Comparison of ENCODE assay signal across 10 mouse cellular contexts in genomic region chr14:48674036-48674831, GRCm38 (mm10). TPM values are rescaled to one million over a fixed set of nuclear protein-coding genes. Genes with fewer than 3 reads are reported as not detected.
DNase-seq lines count a peak whose midpoint lies in the region; ATAC-seq and TF ChIP-seq lines count a peak whose summit lies in the region.
"Had no signal": no experiment of that assay in that cellular context is flagged by ENCODE, and none has a peak within 500 bp of the region (broad histone marks: within the 10 kb centered on the region; RNA-seq: fewer than 3 reads in every experiment).

No protein-coding gene starts in this region.

- DNase-seq in cerebellum, adult 2 months, result peak in 1 of 2 experiments; percentile 55
- DNase-seq in cerebellum, postnatal 4 days (ENCODE audit: low spot score in 2 of 2), result no peak
- DNase-seq in lung, postnatal 0 days (ENCODE audit: low spot score), result no peak
- DNase-seq in thymus, postnatal 4 days, result no peak
- no peak for DNase-seq in lung, postnatal 14 days
- DNase-seq: heart, postnatal 4 days; right cerebral cortex, postnatal 4 days had no signal

- H3K36me3 ChIP-seq in lung, embryonic 15.5 days, result no peaks in the 10 kb centered on the region
- no peaks in the 10 kb centered on the region for H3K36me3 ChIP-seq in lung, postnatal 0 days (ENCODE audit: insufficient read depth, low read length)
- no peaks in the 10 kb centered on the region for H3K36me3 ChIP-seq in hindbrain, embryonic 16.5 days (ENCODE audit: control insufficient read depth, insufficient read depth, low read length)
- no peaks in the 10 kb centered on the region for H3K36me3 ChIP-seq in stomach, embryonic 15.5 days

- ATAC-seq in lung, embryonic 15.5 days (ENCODE audit: borderline replicate concordance, extremely low read depth, low FRiP score, low TSS enrichment), result peak; percentile 59
- no peak for ATAC-seq in lung, postnatal 0 days
- peak; percentile 54; the same call in 1 of the 2 replicates for ATAC-seq in hindbrain, embryonic 16.5 days
- no peak for ATAC-seq in stomach, embryonic 15.5 days (ENCODE audit: insufficient read depth, low FRiP score, low read depth)

- 17% methylated on average over 36 of the region's 36 CpGs for WGBS in cerebellum, adult 2 months
- 2% methylated on average over 36 of the region's 36 CpGs for WGBS in lung, embryonic 15.5 days
- 2% methylated on average over 33 of the region's 36 CpGs for WGBS in lung, postnatal 0 days
- WGBS in hindbrain, embryonic 16.5 days, result 2% methylated on average over 36 of the region's 36 CpGs
- 3% methylated on average over 36 of the region's 36 CpGs for WGBS in stomach, embryonic 15.5 days

- no peaks in the 10 kb centered on the region for H3K4me1 ChIP-seq in cerebellum, adult 2 months (ENCODE audit: control insufficient read depth, insufficient read depth, low read length)
- H3K4me1 ChIP-seq in lung, embryonic 15.5 days, result peaks cover 8% of the 10 kb centered on the region
- no peaks in the 10 kb centered on the region for H3K4me1 ChIP-seq in lung, postnatal 0 days (ENCODE audit: insufficient read depth, low read depth, low read length)
- no peaks in the 10 kb centered on the region for H3K4me1 ChIP-seq in hindbrain, embryonic 16.5 days (ENCODE audit: control insufficient read depth, insufficient read depth, low read depth, low read length)
- peaks cover 7% of the 10 kb centered on the region; the same call in 1 of the 2 replicates for H3K4me1 ChIP-seq in stomach, embryonic 15.5 days

- H3K4me2 ChIP-seq in lung, embryonic 15.5 days, result no peak overlapping the region
- H3K4me2 ChIP-seq in lung, postnatal 0 days (replicated peaks; ENCODE audit: low read depth, low read length), result no peak overlapping the region
- H3K4me2 ChIP-seq in hindbrain, embryonic 16.5 days (ENCODE audit: low read length), result peak overlapping the region; percentile 46
- peak overlapping the region; percentile 10; the same call in 1 of the 2 replicates for H3K4me2 ChIP-seq in stomach, embryonic 15.5 days

- H3K4me3 ChIP-seq in cerebellum, adult 2 months (replicated peaks; ENCODE audit: insufficient read depth, low read depth, low read length), result peak overlapping the region; percentile 79
- no peak overlapping the region for H3K4me3 ChIP-seq in lung, embryonic 15.5 days
- H3K4me3 ChIP-seq in lung, postnatal 0 days (ENCODE audit: low read depth, low read length), result no peak overlapping the region
- H3K4me3 ChIP-seq in hindbrain, embryonic 16.5 days (ENCODE audit: low read length), result peak overlapping the region; percentile 30
- no peak overlapping the region for H3K4me3 ChIP-seq in stomach, embryonic 15.5 days (replicated peaks)

- H3K27ac ChIP-seq in cerebellum, adult 2 months (ENCODE audit: insufficient read depth, low read length), result no peak overlapping the region
- H3K27ac ChIP-seq in lung, embryonic 15.5 days, result no peak overlapping the region
- H3K27ac ChIP-seq in lung, postnatal 0 days (ENCODE audit: low read length), result no peak overlapping the region
- peak overlapping the region; percentile 5; the same call in 1 of the 2 replicates for H3K27ac ChIP-seq in hindbrain, embryonic 16.5 days (ENCODE audit: low read depth, low read length)
- H3K27ac ChIP-seq in stomach, embryonic 15.5 days, result no peak overlapping the region

- H3K9ac ChIP-seq in lung, embryonic 15.5 days, result no peak overlapping the region
- no peak overlapping the region for H3K9ac ChIP-seq in lung, postnatal 0 days (replicated peaks; ENCODE audit: low read depth)
- H3K9ac ChIP-seq in hindbrain, embryonic 16.5 days (ENCODE audit: low read depth, low read length), result peak overlapping the region; percentile 22
- no peak overlapping the region for H3K9ac ChIP-seq in stomach, embryonic 15.5 days

- no peak for TF ChIP-seq EP300 in lung, postnatal 0 days (IDR thresholded peaks at IDR 0.05)

- H3K9me3 ChIP-seq in lung, embryonic 15.5 days, result no peaks in the 10 kb centered on the region
- no peaks in the 10 kb centered on the region for H3K9me3 ChIP-seq in lung, postnatal 0 days (ENCODE audit: low read length)
- H3K9me3 ChIP-seq in hindbrain, embryonic 16.5 days (ENCODE audit: control insufficient read depth, low read length), result no peaks in the 10 kb centered on the region
- H3K9me3 ChIP-seq in stomach, embryonic 15.5 days, result no peaks in the 10 kb centered on the region

- H3K27me3 ChIP-seq in cerebellum, adult 2 months (ENCODE audit: control insufficient read depth, insufficient read depth, low read length), result peaks cover 2% of the 10 kb centered on the region; the same call in 1 of the 2 replicates
- H3K27me3 ChIP-seq in lung, embryonic 15.5 days, result peaks cover 99% of the 10 kb centered on the region
- H3K27me3 ChIP-seq in lung, postnatal 0 days (replicated peaks; ENCODE audit: insufficient read depth, low read length), result peaks cover 83% of the 10 kb centered on the region
- H3K27me3 ChIP-seq in hindbrain, embryonic 16.5 days (replicated peaks; ENCODE audit: control insufficient read depth, insufficient read depth, low read length), result peaks cover 53% of the 10 kb centered on the region
- H3K27me3 ChIP-seq in stomach, embryonic 15.5 days (replicated peaks), result peaks cover 74% of the 10 kb centered on the region

- no peak for TF ChIP-seq POLR2A in cerebellum, adult 2 months (IDR thresholded peaks at IDR 0.05; ENCODE audit: borderline replicate concordance, insufficient read depth, low read length)

- no peak for TF ChIP-seq CTCF in cerebellum, adult 2 months (IDR thresholded peaks at IDR 0.05; ENCODE audit: borderline replicate concordance, insufficient read depth, low read depth, low read length)
- no peak for TF ChIP-seq CTCF in lung, postnatal 0 days (IDR thresholded peaks at IDR 0.05)

RNA-seq across cellular contexts. Expression of gene Otx2, which starts 0.6 kb away (rescaled TPM):
- polyA plus RNA-seq in cerebellum, adult 2 months (2012; rRNA removed), result 9.9 and 13.8 TPM in 2 replicates
- polyA plus RNA-seq in lung, embryonic 15.5 days (2015; fragmentation: Nextera tagmentation; extraction: Ambion mirVana), result not detected in 2 replicates
- polyA plus RNA-seq in lung, postnatal 0 days (2015; fragmentation: Nextera tagmentation; extraction: Ambion mirVana), result not detected in 2 replicates
- polyA plus RNA-seq in hindbrain, embryonic 16.5 days (2015; fragmentation: Nextera tagmentation; extraction: Ambion mirVana), result 21.0 and 26.3 TPM in 2 replicates
- 0.22 TPM in 1 of 2 replicates, not detected in the other for polyA plus RNA-seq in stomach, embryonic 15.5 days (2015; fragmentation: Nextera tagmentation; extraction: Ambion mirVana)

Comparison
In these comparisons a context has a peak if more than half of its experiments do, and no peak if none do; other contexts are left out.
1. ATAC-seq: peak in lung, embryonic 15.5 days (single experiment) and hindbrain, embryonic 16.5 days (single experiment); none in lung, postnatal 0 days (single experiment) and stomach, embryonic 15.5 days (single experiment).
2. H3K4me3 ChIP-seq: peak in cerebellum, adult 2 months (single experiment) and hindbrain, embryonic 16.5 days (single experiment); none in lung, embryonic 15.5 days (single experiment), lung, postnatal 0 days (single experiment) and stomach, embryonic 15.5 days (single experiment).
3. H3K4me2 ChIP-seq: peak in hindbrain, embryonic 16.5 days (single experiment) and stomach, embryonic 15.5 days (single experiment); none in lung, embryonic 15.5 days (single experiment) and lung, postnatal 0 days (single experiment).